ENCODE assay signal across 8 mouse cellular contexts in the genomic region with DNA sequence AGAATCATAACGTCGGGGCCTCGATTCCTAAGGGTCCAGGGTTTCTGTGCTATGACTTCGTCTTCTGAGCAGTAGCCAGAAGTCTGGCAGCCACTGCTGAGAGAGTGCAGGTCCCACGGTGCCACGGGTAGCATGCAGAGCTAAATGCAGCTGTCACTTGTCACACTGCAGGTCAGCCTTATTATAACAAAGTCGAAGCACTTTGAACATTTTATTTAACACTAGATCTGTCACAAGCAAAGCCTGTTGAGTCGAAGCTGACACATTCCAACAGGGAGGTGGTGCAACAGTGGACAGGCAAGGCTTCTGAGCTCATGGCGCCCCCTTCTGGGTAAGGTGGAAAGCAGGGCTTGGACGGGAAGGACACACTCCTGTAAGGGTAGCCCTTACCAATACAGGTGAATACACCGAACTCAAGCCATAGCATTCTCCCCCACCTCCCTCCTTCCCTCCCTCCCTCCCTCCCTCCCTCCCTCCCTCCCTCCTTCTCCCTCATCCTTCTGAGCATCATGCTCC.
DNase-seq lines count a peak whose midpoint lies in the region; ATAC-seq and TF ChIP-seq lines count a peak whose summit lies in the region.

No protein-coding gene starts in this region.

- H3K27ac ChIP-seq in hindbrain, postnatal 0 days = no peak overlapping the region
- no peak overlapping the region for H3K27ac ChIP-seq in hindbrain, embryonic 10.5 days
- H3K27ac ChIP-seq in lung, postnatal 0 days (ENCODE audit: low read length) = no peak overlapping the region
- no peak overlapping the region for H3K27ac ChIP-seq in forebrain, embryonic 10.5 days

- 71% methylated on average over 11 of the region's 11 CpGs for WGBS in hindbrain, postnatal 0 days
- WGBS in hindbrain, embryonic 10.5 days = 82% methylated on average over 11 of the region's 11 CpGs
- WGBS in lung, postnatal 0 days = 62% methylated on average over 11 of the region's 11 CpGs
- 86% methylated on average over 11 of the region's 11 CpGs for WGBS in forebrain, embryonic 10.5 days

- no peak overlapping the region for H3K9ac ChIP-seq in hindbrain, postnatal 0 days (replicated peaks; ENCODE audit: low read length)
- no peak overlapping the region for H3K9ac ChIP-seq in lung, postnatal 0 days (replicated peaks; ENCODE audit: low read depth)

- H3K9me3 ChIP-seq in hindbrain, postnatal 0 days (ENCODE audit: low read length) = no peaks in the 10 kb centered on the region
- no peaks in the 10 kb centered on the region for H3K9me3 ChIP-seq in hindbrain, embryonic 10.5 days
- no peaks in the 10 kb centered on the region for H3K9me3 ChIP-seq in lung, postnatal 0 days (ENCODE audit: low read length)
- H3K9me3 ChIP-seq in forebrain, embryonic 10.5 days = no peaks in the 10 kb centered on the region

- H3K4me2 ChIP-seq in hindbrain, postnatal 0 days (ENCODE audit: low read depth, low read length) = no peak overlapping the region
- H3K4me2 ChIP-seq in lung, postnatal 0 days (replicated peaks; ENCODE audit: low read depth, low read length) = no peak overlapping the region

- no peaks in the 10 kb centered on the region for H3K4me1 ChIP-seq in hindbrain, postnatal 0 days (ENCODE audit: insufficient read depth, low read length)
- no peaks in the 10 kb centered on the region for H3K4me1 ChIP-seq in hindbrain, embryonic 10.5 days (replicated peaks)
- no peaks in the 10 kb centered on the region for H3K4me1 ChIP-seq in lung, postnatal 0 days (ENCODE audit: insufficient read depth, low read depth, low read length)
- H3K4me1 ChIP-seq in forebrain, embryonic 10.5 days = no peaks in the 10 kb centered on the region

- no peaks in the 10 kb centered on the region for H3K27me3 ChIP-seq in hindbrain, postnatal 0 days (ENCODE audit: insufficient read depth, low read length)
- H3K27me3 ChIP-seq in hindbrain, embryonic 10.5 days (ENCODE audit: insufficient read depth, poor library complexity, severe bottlenecking) = no peaks in the 10 kb centered on the region
- H3K27me3 ChIP-seq in lung, postnatal 0 days (replicated peaks; ENCODE audit: insufficient read depth, low read length) = no peaks in the 10 kb centered on the region
- no peaks in the 10 kb centered on the region for H3K27me3 ChIP-seq in forebrain, embryonic 10.5 days (ENCODE audit: poor library complexity, severe bottlenecking)

- no peak overlapping the region for H3K4me3 ChIP-seq in hindbrain, postnatal 0 days (ENCODE audit: low read length)
- H3K4me3 ChIP-seq in hindbrain, embryonic 10.5 days = no peak overlapping the region
- H3K4me3 ChIP-seq in lung, postnatal 0 days (ENCODE audit: low read depth, low read length) = no peak overlapping the region
- no peak overlapping the region for H3K4me3 ChIP-seq in forebrain, embryonic 10.5 days

- DNase-seq in hindbrain, postnatal 0 days (ENCODE audit: low spot score) = no peak
- no peak for DNase-seq in hindbrain, embryonic 10.5 days (ENCODE audit: low spot score)
- DNase-seq in A20 (ENCODE audit: low read depth, low spot score) (peak; percentile 44), NIH3T3 (ENCODE audit: low read depth) (peak; percentile 47)
- DNase-seq in lung, postnatal 0 days (ENCODE audit: low spot score) = peak; percentile 67
- DNase-seq in spleen, adult 12 weeks (ENCODE audit: low spot score) = no peak
- no peak for DNase-seq in forebrain, embryonic 10.5 days (ENCODE audit: extremely low spot score, low spot score)

- ATAC-seq in hindbrain, postnatal 0 days = peak; percentile 41; the same call in 1 of the 2 replicates
- peak; percentile 36 for ATAC-seq in lung, postnatal 0 days
- no peak for ATAC-seq in frontal cortex, adult (ENCODE audit: low TSS enrichment)

- no peak for TF ChIP-seq EP300 in lung, postnatal 0 days (IDR thresholded peaks at IDR 0.05)

- TF ChIP-seq CTCF in hindbrain, postnatal 0 days (IDR thresholded peaks at IDR 0.05; ENCODE audit: low read depth) = peak; percentile 51
- TF ChIP-seq CTCF in lung, postnatal 0 days (IDR thresholded peaks at IDR 0.05) = peak; percentile 68

- H3K36me3 ChIP-seq in hindbrain, postnatal 0 days (ENCODE audit: insufficient read depth, low read length) = no peaks in the 10 kb centered on the region; the same call in 1 of the 2 replicates
- peaks cover 46% of the 10 kb centered on the region for H3K36me3 ChIP-seq in hindbrain, embryonic 10.5 days
- H3K36me3 ChIP-seq in lung, postnatal 0 days (ENCODE audit: insufficient read depth, low read length) = peaks cover 31% of the 10 kb centered on the region
- H3K36me3 ChIP-seq in forebrain, embryonic 10.5 days (replicated peaks) = peaks cover 56% of the 10 kb centered on the region

Comparison
In these comparisons a context has a peak if more than half of its experiments do, and no peak if none do; other contexts are left out.
1. DNase-seq: peak in A20 (single experiment), NIH3T3 (single experiment) and lung, postnatal 0 days (single experiment); none in hindbrain, postnatal 0 days (single experiment), hindbrain, embryonic 10.5 days (single experiment), spleen, adult 12 weeks (single experiment) and forebrain, embryonic 10.5 days (single experiment).